Mouse (Mus musculus): ENCODE data around the gene Mon2. TPM values are rescaled to one million over a fixed set of nuclear protein-coding genes. Genes with fewer than 3 reads are reported as not detected.
"Not testable (repeated sequence)": the region's sequence is repeated elsewhere in the genome, so short reads cannot be mapped to it uniquely, and the experiment has no call there.

Mon2 gene
- total RNA-seq, 2 experiments from 2014 or later: 85.9 to 92.6 TPM

DNA sequence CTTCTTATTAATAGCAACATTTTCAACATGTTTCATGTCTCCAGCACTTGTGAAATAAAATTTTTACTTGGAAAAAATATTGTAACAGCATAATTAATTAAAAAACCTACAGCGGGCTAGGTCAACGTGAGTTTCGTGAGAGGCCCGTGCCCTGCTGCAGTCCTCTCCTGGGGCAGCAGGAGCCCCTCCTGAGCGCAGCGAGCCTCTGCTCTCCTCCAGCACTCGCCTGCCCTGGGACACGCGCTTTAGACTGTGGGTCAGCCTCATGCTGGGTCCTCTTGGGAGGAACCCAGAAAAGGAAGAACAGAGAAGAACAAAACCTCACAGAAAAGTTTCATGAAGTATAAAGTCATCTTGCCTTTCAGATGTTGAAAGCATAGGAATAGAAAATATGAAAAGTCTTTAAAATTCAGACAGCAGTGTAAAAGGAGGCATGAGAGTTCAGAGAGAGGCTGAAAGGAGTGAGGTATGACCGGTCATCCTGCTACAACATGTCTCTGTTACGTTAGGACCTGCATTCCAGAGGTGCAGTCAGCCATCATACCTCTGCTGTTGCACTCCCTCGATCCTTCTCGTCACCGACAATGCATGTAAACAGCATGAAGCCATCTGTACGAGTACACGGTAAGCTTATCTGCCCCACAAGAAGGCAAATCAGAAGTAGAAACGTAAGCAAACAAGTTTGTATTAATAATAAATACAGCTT lies 81.8 kb downstream of the Mon2 start:
- DNase-seq (ENCODE audit: low spot score in 2 of 2): no peak

DNA sequence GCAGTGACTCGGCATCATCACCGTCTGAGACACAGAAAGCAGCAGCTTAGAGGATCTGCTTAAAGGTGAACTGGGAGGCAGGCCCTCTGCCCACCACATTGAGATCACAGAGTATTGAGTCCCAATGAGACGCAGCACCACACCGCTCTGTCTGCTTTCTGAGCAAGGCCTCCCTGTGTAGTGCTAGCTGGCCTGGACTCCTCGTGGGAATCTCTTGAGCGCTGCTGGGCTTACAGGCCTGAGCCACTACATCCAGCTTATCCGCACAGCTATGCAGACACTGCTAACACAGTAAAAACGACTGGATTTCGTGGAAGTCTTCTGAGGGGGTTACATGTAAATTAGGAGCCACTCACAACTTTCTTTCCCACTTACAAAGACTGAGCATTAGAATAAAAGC lies 84.7 kb downstream of the Mon2 start:
- no peak for DNase-seq (ENCODE audit: low spot score in 2 of 2)

DNA sequence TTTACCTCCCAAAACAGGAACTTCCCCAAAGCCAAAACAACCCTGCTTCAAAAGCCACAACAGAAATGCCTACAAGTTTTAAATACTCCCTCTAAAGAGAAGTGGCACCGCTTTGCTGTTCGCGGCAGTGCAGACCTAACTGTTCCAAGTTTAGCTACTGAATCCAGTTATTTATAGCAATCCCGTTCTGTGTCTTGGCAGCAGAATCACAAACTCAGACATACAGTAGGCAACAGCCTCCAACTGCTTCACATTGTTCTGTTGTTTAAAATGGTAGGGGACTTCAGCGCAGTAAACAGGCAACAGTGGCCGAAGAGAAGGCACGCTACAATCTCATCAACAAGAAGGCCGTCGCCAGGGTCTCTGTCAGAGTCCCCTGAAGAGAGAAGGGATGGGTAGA lies 85.3 kb downstream of the Mon2 start:
- peak; percentile 25 for DNase-seq (ENCODE audit: low spot score in 2 of 2)

DNA sequence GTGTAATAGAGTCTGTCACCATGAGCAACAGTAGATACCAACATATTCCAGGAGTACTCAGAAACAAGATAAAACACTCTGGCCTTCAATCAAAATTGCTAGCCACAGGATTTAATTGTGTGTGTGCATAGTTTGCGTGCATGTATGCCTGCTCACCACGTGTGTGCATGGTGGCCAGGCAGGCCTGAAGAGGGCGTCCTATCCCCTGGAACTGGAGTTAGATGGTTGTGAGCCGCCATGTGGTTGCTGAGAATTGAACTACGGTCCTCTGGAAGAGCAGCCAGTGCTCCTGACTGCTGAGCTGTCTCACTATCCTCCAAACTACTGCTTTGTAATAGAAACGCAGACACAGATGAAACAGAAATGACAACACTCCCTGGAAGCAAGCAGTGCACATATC lies 85.7 kb downstream of the Mon2 start:
- DNase-seq (ENCODE audit: low spot score in 2 of 2): no peak

DNA sequence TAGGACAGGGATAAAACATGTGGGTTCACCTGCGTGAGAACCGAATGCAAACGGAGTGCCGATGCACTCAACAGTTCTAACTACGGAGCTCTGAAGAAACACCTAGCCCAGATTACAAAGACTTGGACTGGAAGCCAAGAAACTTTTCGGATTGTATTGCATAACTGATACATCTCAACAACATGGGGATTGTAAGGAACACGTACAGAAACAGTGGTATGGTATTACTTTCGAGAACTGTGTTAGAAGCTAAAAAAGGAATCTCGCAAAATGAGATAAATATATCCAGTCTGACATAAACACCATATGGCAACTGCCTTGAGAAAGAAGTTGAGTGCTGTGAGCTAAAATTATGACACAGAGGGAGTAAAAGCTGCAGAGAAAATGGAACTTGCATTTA lies 86.4 kb downstream of the Mon2 start:
- no peak for DNase-seq (ENCODE audit: low spot score in 2 of 2)

DNA sequence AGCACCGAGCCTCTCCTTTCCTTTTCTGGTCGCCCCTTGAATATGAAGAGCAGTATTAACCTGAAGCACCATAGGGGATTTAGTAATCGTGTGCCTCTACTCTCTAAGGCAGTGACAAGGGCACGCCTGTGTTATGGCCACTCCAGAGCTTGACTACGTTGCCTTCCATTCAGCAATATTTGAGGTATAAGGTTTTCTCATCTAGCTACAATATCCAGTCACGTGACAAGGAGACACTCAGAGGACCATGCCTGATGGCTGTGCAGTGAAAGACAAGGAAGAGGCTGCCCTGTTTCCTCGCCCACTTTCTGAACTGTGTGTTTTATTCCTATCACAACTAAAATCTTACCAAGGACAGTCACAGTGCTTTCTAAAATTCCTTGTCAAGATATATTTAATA lies 87.9 kb downstream of the Mon2 start:
- DNase-seq (ENCODE audit: low spot score in 2 of 2): no peak

DNA sequence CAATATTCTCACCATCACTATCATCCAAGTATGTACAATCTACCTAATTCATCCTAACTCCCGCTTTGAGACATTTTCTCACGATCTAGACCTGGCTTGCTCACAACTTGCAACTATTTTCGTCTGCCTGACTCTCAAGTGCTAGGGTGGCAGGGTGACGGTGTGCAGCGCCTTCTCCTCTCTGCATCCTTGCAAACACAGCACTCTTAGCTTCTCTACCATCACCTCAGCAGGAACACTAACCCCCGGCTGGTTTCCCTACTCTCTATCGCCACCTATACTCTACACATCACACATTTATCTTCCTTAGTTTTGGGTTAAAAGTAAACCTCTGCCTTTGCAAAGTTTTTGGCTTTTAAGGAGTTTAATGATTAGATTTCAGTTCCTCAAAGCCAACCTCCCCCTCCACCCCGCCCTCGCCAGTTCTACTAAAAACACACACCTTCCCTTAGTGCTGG lies 88.6 kb downstream of the Mon2 start:
- DNase-seq (ENCODE audit: low spot score in 2 of 2): peak; percentile 25 to 43

DNA sequence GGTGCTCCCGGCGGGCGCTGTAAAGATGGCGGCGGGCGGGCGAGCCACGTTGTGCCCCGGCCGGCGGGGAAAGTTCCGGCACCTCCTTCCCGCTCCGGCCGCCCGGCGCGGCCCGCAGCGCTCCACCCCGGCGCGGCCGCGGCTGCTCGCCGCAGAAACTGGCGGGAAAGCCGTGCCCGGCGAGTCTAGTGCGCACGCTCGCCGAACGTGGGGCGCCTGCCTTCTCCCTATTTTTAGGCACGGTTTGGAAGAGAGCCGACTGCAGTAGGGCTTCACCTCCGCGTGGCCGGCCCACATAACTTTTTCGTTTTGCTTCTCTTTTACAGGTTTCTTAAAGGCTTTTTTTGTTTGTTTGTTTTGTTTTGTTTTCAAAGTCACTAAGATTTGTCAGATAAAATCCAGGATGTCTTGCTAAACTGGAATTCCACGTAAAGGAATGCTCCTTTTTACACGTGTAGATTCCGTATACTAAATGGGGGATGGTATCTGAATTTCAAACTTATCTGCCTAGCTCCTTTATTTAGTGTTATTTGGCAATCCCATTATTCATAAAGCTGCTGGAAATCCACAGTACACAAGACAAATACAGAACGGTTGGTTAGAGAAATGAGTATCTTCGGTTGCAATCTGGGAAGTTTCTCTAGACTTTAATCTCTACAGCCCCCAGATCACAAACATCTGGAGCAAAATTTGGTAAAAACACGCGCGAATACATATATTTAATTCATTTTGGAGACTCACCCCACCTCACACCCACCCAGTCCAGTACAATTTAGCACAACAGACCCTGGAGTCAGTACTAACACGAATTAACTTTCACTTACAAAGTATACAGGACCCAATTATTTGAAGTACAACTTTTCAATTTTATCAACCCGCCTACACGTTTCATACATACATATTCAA lies 89.7 kb downstream of the Mon2 start:
- peak; percentile 67 to 78 for DNase-seq (ENCODE audit: low spot score in 2 of 2)

DNA sequence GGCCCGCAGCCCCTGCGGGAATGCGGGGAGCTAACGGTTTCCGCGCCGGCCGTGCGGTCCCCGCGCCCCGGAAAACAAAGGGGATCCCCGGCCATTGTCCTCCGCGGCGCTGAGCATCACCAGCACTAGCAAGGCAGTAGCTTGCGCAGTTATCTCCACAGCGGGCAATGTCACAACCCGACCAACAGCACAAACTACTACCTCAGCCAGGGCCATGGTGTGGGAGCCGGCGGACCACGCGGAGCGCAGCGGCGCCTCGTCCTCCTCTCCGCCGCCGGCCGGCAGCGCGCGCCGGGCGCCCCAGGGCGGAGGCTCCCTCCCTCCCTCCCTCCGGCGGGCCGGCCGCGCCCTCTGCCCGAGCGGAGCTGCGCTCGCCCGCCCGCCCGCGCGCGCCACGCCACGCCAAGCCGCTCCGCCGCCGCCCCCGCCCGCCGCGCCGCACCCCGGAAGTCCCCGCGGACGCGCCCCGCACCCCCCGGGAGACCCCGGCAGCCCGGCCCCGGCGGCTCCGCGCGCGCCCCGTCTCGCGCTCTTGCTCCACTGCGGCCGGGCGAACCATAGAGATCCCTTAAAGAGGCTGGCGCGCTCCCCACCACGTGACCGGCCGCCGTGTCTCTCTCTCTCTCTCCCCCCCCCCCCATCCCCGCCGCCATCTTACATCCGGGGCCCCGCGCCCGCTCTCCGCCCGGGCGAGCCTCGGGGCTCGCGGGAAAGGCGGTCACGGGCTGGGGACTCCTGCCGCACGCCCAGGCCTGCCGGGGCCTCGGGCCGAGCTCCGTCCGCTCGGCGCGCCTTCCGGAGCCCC lies 90.6 kb downstream of the Mon2 start:
- peak; percentile 68 to 76 for DNase-seq (ENCODE audit: low spot score in 2 of 2)

DNA sequence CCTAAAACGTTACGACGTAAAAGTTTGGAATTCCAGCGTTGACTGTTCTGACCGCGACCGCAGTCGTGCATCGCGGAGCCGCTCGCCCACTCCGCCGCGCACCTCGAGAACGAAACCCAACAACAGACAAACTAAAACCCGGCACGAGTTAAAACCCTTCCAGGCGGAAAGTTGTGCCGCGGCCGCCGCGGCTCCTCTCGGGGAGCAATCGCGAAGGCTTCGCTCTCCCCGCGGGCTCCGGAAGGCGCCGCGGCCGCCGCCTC lies 91.1 kb downstream of the Mon2 start:
- DNase-seq (ENCODE audit: low spot score in 2 of 2): peak in 1 of 2 experiments; percentile 32

DNA sequence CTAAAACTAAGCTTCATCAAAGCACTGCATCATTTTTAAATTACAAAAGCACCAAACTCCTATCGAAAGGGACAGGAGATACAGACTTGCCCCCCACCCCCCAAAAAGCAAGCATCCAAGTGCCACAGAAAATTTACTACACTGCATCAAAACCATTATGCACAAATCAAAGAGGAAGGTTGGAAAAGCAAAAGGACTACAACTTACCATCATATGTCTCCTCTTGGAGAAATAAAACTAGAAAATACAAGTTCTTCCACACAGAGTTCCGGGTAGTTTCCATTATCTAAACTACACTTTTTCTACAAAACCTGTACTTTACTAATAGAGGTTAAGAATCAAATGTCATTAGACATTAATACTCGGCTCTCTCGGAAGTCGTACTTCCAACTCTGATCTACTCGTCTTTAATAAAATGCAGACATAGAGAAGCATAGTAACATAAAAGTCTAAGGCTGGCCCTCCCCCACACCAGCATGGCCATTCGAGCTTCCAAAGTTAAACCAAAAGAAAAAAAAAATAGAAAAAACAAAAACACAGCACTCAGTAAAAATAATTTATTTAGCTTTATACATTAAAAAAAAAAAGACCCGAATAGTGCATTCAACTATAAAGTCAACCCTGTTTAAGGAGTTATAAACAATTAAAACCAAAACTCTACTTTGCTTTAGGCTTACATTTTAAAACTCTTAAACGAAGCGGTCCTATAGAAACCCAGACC lies 91.6 kb downstream of the Mon2 start:
- no peak for DNase-seq (ENCODE audit: low spot score in 2 of 2)

DNA sequence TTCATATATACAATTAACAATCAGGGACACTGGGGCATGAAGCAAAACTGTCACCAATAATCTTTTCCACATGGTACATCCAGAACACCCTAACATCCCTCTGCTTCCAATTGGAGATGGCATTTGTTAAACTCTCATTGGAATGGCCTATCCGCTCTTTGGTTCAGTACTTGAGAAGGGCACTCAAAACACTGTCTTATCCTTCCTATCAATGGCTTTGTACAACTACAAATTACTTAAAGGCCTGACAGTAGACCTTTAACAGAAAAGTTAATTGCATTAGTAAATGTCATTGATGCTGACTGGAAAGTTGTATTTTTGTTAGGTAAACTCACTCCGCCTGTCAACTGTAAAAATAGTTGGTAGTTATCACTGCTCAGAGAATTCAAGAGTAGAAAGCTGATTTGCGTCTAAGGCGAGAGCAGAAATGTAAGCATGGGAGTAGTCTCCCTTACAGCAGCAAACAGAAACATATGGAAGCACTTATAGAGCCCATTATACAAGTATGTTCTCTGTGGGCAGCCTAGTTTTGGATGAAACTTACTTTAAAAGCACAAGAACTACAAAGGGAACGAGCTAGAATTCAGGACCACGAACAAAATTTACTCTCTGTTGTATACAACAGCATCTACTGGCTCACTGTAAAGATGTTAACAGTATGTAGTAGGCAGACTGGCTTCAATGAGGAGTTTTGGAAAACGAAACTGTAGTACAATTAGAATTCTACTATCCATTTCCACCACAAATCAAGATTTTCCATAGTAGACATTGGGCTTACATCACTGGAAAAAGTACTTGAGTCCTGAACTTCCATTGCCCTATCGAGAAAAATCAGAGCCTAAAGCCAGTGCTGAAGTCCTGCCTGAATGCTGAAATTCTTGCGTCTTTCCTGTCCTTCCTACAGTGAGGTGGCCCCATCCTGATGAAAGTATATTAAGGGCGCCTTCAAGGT lies 92.5 kb downstream of the Mon2 start:
- no peak for DNase-seq (ENCODE audit: low spot score in 2 of 2)

DNA sequence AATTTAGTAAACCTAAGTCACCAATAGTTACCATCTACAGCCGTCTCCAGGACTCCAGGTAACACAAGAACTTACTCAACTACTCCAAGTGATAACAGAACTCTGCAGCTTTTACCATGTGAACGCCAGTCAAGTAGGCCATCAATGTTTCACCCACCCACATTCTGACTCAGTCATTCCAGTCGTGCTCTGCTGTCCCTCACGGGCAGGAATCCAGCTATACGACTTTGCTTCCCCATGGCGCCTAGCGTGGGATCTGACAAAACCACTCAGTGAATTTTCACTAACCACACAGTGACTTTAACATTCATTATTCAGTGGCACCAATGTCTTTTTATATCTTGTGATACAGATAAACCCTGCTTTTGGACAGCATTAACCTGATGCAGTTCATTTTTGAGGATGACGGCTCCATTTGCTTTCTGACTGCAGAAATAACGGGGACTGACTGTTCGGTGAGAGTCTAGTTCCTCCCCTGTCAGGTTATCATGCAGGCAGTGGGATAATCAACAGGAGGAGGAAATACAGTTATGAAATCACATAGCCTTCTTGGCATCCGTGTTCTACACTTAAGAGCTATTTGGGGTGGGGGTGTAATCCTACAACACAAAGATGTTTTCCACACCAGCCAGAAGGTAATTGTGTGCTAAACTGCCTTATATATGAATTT lies 93.3 kb downstream of the Mon2 start:
- peak; percentile 51 to 57 for DNase-seq (ENCODE audit: low spot score in 2 of 2)

DNA sequence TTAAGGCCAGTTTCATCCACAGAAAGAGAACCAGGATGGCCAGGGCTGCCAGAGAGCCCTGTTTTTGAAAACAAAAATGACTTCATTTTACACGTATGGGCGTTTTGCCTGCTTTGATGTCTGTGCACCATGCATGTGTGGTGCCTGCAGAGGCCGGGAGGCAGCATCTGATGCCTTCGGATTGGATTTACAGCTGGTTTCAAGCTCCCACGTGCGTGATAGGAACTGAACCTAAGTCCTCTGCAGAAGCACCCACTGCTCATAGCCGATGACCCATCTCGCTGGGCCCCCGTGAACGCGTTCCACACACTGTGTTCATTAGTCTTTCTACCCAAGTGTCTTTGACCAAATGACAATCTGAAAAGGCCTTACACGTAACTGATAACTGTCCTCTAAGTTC lies 96.2 kb downstream of the Mon2 start:
- no peak for DNase-seq (ENCODE audit: low spot score in 2 of 2)

DNA sequence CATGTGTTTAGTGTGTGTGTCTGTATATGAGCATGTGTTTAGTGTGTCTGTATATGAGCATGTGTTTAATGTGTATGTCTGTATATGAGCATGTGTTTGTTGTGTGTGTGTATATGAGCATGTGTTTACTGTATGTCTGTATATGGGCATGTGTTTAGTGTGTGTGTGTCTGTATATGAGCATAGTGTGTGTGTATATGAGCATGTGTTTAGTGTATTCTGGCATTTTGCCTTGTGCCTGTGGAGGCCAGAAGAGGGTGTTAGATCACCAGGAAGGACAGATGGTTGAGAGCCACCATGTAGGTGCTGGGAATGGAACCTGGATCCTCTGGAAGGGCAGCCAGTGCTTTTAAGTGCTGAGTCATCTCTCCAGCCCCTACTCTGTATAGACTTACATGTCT lies 96.9 kb downstream of the Mon2 start:
- no peak for DNase-seq (ENCODE audit: low spot score in 2 of 2)

DNA sequence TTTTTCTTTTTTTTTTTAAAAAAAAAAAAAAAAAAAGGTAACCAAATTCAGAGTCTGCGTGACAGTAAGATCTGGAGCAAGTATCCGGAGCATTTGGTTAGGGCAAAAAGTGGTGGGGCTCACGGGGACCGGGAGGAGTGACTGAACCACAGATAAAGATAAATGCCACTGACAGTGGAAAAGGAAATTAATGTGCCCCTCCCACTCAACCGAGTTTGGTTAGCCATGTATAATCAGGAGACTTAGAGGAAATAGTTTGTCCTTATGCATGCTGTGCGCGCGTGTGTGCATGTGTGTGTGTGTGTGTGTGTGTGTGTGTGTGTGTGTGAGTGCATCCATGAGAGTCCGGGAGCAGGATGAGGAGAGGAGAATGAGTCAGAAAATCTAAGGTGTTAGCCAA lies 100.3 kb downstream of the Mon2 start:
- DNase-seq (ENCODE audit: low spot score in 2 of 2): no peak

DNA sequence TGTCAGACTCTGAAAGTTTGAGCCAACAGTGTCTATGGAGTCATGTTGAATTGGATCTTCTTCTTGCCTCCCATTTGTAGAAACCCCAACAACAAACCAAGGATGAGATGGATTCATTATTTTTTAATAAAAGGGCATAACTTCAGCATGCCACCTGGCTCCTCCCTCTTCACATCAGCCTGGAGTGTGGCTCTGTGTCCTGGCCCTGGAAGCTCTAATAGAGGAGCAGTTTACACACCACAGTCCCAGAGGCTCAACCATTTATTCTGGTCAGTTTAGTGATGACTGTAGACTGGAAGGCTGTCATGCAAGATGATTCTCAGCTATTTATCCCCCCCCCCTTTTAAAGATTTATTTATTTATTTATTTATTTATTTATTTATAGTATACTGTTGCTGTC lies 103.1 kb downstream of the Mon2 start:
- DNase-seq (ENCODE audit: low spot score in 2 of 2): no peak

DNA sequence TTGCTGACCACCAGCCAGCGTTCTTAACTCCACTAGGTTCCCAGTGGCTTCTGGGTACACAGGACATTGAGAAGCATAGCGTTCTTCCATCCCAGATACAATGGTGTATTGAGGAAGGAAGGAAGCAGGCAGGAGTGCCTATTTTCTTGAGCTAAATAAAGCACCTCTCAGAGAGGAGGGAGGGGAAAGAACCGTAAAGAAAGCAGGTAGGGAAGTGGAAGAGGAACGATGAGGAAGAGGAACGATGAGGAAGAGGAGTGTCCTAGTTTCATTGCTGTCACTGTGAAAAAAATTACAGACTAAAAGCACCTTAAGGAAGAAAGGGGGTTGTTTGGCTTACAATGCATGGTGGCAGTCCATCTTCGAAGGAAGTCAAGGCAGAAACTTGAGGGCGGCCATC lies 106.1 kb downstream of the Mon2 start:
- DNase-seq (ENCODE audit: low spot score in 2 of 2): no peak

DNA sequence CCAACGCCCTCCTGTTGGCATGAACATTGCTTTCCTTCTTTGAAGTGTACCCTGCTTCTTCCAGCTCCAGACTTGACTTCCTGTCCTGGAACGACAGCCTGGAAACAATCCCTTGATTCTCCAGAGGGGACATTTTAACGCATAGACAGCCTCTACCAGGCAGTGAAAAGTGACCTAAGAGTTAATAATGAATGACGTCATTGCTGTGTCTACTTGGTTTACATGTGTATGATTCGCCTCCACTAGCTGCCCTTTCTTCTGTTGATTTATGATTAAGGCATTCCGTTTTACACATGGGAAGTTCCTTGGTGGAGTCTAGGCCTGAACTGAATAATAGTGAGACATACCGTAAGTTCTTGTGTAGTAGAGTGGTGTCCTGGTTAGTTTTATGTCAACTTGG lies 109.9 kb downstream of the Mon2 start:
- DNase-seq (ENCODE audit: low spot score in 2 of 2): no peak

DNA sequence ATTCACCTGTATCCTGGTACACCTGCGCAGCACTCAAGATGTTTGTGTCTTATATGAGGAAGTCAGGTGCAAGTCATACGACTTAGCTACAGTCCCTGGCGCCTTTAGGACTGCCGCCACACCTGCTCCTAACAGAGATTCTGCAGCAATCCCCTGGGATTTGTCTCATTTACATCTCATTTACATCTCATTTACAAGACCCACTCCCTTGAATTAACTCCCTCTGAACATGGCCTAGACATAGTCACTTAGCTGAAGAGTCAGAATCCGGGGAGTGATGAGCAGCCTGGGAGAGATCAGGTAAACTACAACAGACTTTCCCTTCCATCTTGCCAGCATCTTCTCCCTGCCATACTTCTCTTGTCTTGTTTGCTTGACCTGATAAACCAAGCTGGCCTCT lies 110.7 kb downstream of the Mon2 start:
- not testable (repeated sequence) for DNase-seq (ENCODE audit: low spot score in 2 of 2)

Measured in left cerebral cortex, adult 18-20 months (tissue).